Mouse (Mus musculus) B cell, adult 2 months (primary cell): Measurements from ENCODE around the gene Brk1.
A peak's percentile ranks its signal among the peaks of the same experiment; 100 is the strongest.

Experiments
- DNase-seq, 2 experiments: peaks; one replicate each; pipeline ENCODE4 v3.0.0; 2022

The Brk1 gene

GRCm38 (mm10) chr6:113660492-113661352 is 56.1 kb downstream of the Brk1 start:
- peak; percentile 78 to 79 for DNase-seq

- peak; percentile 82 to 87 for DNase-seq
Measured at GRCm38 (mm10) chr6:113661353-113662241, 57.0 kb downstream of the Brk1 start.

GRCm38 (mm10) chr6:113662964-113663700 is 58.6 kb downstream of the Brk1 start:
- DNase-seq = peak; percentile 74 to 76

- DNase-seq = peak; percentile 26 to 38
Measured at GRCm38 (mm10) chr6:113664305-113664704, 59.7 kb downstream of the Brk1 start.
